Mouse (Mus musculus) liver, postnatal 0 days (tissue): ENCODE data around the gene Clmn. TPM values are rescaled to one million over a fixed set of nuclear protein-coding genes. Genes with fewer than 3 reads are reported as not detected.

ENCODE experiments used
- ATAC-seq: fragments of 200-750 bp; cut with Nextera tagmentation; 2 replicates; pipeline ENCODE4 v1.8.0; 2017; ENCODE audit warnings: mild to moderate bottlenecking, moderate library complexity
- DNase-seq: peaks from one replicate; pipeline ENCODE4 v3.0.0-alpha.2; 2016
- H3K27ac ChIP-seq: fragments of 300-500 bp; sonication (generic); 2 replicates; pipeline ENCODE4 v1.5.1; 2014; ENCODE audit warnings: antibody characterized with exemption, moderate library complexity, mild to moderate bottlenecking, low read depth
- H3K27me3 ChIP-seq: fragments of 300-500 bp; sonication (generic); 2 replicates; pipeline ENCODE4 v1.6.1; 2014; ENCODE audit warnings: low read length, control low read depth, mixed read lengths; ENCODE audit not compliant: insufficient read depth
- H3K36me3 ChIP-seq: fragments of 300-500 bp; sonication (generic); replicated peaks from 2 replicates; pipeline ENCODE4 v1.6.1; 2014; ENCODE audit warnings: mild to moderate bottlenecking, control low read depth, low read length, moderate library complexity, mixed read lengths; ENCODE audit not compliant: insufficient read depth
- H3K4me1 ChIP-seq: fragments of 300-500 bp; sonication (generic); 2 replicates; pipeline ENCODE4 v1.6.1; 2014; ENCODE audit warnings: antibody characterized with exemption, mild to moderate bottlenecking, control low read depth; ENCODE audit not compliant: insufficient read depth
- H3K4me2 ChIP-seq: fragments of 300-500 bp; sonication (generic); 2 replicates; pipeline ENCODE4 v1.6.1; 2014; ENCODE audit warnings: low read depth, mild to moderate bottlenecking, low read length, moderate library complexity, mixed read lengths
- H3K4me3 ChIP-seq: fragments of 300-500 bp; sonication (generic); 2 replicates; pipeline ENCODE4 v1.5.1; 2014; ENCODE audit warnings: low read depth, low read length
- H3K9ac ChIP-seq: fragments of 300-500 bp; sonication (generic); replicated peaks from 2 replicates; pipeline ENCODE4 v1.6.1; 2014; ENCODE audit warnings: mild to moderate bottlenecking, moderate library complexity
- H3K9me3 ChIP-seq: fragments of 300-500 bp; sonication (generic); 2 replicates; pipeline ENCODE4 v1.6.1; 2016; ENCODE audit warnings: mild to moderate bottlenecking, control low read depth, low read length, mixed read lengths
- CTCF ChIP-seq: sonication (generic); IDR thresholded peaks from 2 replicates; pipeline ENCODE4 v1.5.1; 2016; ENCODE audit warnings: antibody characterized with exemption, low read depth
- EP300 ChIP-seq: IDR thresholded peaks from 2 replicates; pipeline ENCODE4 v1.6.1; 2016; ENCODE audit warnings: antibody characterized with exemption, low read depth, mild to moderate bottlenecking
- WGBS: fragments of 180-500 bp; shearing (Covaris S2); extraction: QIAGEN DNeasy Blood & Tissue Kit; methylation state at CpG from one replicate; pipeline ENCODE4 v1.1.7; 2014; ENCODE audit not compliant: insufficient replicate concordance; 5-methylcytosine and 5-hydroxymethylcytosine counted together
- polyA plus RNA-seq: library from polyadenylated mRNA; unstranded; fragments of >200 nt; fragmentation: Nextera tagmentation; extraction: Ambion mirVana; gene quantifications from 2 replicates; pipeline ENCODE4 v1.2.1, GENCODE M21; 2015

Clmn gene
- polyA plus RNA-seq, 1 experiment from 2014 or later = 1.9 TPM

DNA sequence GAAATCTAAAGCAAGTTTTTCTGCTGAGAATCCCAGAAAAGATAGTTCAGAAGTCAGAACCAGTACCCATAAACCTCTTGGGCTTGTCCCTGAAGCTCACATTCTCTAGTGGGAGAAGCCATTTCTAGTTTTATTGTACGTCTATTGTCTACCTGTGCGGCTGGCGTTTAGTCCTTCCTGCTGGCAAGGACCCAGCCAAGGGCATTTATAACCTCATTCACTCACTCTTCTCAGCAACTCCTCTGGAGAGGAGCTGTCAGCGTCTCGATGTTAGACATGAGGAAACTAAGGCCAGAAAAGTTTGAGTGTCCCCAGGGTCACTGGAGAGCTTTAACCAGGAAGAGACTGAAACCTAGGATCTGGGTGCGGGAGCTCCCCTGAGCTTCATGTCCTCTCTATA lies 7.1 kb upstream of the Clmn start:
- no peak for DNase-seq
- TF ChIP-seq EP300 = no peak
- no peak for TF ChIP-seq CTCF
- WGBS = 77% methylated on average over 6 of the region's 6 CpGs

DNA sequence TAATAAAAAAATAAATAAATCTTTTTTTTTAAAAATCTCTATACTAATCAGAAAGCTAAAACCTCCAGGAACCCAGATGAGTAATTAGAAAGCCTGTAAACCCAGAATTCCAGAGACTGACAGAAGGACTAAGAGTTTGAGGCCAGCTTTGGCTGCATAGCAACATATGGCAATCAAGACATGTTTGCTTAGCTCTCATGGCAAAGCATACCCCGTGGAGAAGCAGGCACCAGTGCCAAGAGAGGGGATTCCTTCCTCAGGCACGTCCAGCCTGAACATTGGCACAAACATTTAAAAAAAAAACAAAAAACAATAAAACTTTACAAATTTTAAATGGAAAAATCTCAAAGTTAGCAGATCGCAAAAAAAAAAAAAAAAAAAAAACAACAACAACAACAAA lies 4.9 kb upstream of the Clmn start:
- Histone ChIP-seq H3K27ac (no peak overlapping the region), H3K4me3 (no peak overlapping the region), H3K4me2 (no peak overlapping the region), H3K4me1 (no peaks in the 10 kb centered on the region), H3K36me3 (no peaks in the 10 kb centered on the region), H3K9me3 (no peaks in the 10 kb centered on the region), H3K27me3 (peaks cover 10% of the 10 kb centered on the region), H3K9ac (no peak overlapping the region)
- no peak for ATAC-seq
- DNase-seq = no peak
- TF ChIP-seq EP300 = no peak
- 66% methylated on average over 3 of the region's 3 CpGs for WGBS

More for the DNA sequence above, 7.1 kb upstream of the Clmn start:
- H3K4me3 ChIP-seq = no peak overlapping the region
- H3K27me3 ChIP-seq = no peaks in the 10 kb centered on the region
- no peaks in the 10 kb centered on the region for H3K9me3 ChIP-seq
- no peak overlapping the region for H3K9ac ChIP-seq
- no peaks in the 10 kb centered on the region for H3K4me1 ChIP-seq
- no peak overlapping the region for H3K27ac ChIP-seq
- no peak for ATAC-seq
- H3K36me3 ChIP-seq = no peaks in the 10 kb centered on the region
- H3K4me2 ChIP-seq = no peak overlapping the region

DNA sequence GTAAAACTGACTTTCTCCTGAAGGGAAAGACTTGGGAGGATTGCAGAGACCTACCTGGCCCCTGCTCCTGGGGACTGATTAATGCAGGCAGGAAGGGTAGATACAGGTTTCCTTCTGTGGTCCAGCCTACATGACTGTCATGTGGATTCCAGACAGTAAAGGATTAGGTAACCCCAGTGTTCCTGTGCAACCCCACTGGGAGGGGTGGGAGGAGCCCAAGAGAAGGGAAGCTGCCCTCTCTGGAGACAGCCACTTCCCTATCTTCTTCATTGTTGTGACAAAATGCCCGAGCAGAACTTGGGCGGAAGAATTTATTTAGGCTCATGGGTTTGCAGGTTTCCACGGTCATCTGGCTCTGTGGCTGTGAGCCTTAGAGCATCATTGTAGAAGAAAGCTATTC lies 3.6 kb upstream of the Clmn start:
- ATAC-seq (no peak), DNase-seq (no peak)
- 54% methylated on average over 3 of the region's 3 CpGs for WGBS
- Histone ChIP-seq H3K9me3 (no peaks in the 10 kb centered on the region), H3K4me1 (no peaks in the 10 kb centered on the region), H3K27me3 (peaks cover 19% of the 10 kb centered on the region), H3K9ac (no peak overlapping the region), H3K4me3 (no peak overlapping the region), H3K36me3 (no peaks in the 10 kb centered on the region), H3K4me2 (no peak overlapping the region), H3K27ac (no peak overlapping the region)
- no peak for TF ChIP-seq EP300
- no peak for TF ChIP-seq CTCF

DNA sequence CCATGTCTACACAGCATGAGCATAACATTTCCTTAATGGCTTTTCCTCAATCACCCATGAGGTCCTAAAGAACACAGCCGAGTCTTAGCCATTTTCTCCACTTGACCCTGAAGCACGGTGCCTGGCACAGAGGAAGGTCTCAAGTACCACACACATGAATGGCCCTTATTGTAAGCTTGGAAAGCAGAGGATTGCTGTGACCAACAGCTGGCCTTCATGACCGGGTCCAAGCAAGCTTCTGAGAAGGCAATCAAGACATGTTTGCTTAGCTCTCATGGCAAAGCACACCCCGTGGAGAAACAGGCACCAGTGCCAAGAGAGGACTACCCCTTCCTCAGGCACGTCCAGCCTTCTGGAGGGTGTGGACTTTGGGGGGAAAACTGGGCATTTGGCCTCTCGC lies 3.0 kb upstream of the Clmn start:
- peaks cover 20% of the 10 kb centered on the region for H3K27me3 ChIP-seq
- TF ChIP-seq EP300 = no peak
- TF ChIP-seq CTCF = no peak
- H3K4me2 ChIP-seq = no peak overlapping the region
- no peaks in the 10 kb centered on the region for H3K36me3 ChIP-seq
- no peak for DNase-seq
- WGBS = 74% methylated on average over 6 of the region's 6 CpGs
- no peaks in the 10 kb centered on the region for H3K9me3 ChIP-seq
- H3K4me1 ChIP-seq = no peaks in the 10 kb centered on the region
- no peak overlapping the region for H3K27ac ChIP-seq
- no peak overlapping the region for H3K4me3 ChIP-seq
- no peak for ATAC-seq
- H3K9ac ChIP-seq = no peak overlapping the region

DNA sequence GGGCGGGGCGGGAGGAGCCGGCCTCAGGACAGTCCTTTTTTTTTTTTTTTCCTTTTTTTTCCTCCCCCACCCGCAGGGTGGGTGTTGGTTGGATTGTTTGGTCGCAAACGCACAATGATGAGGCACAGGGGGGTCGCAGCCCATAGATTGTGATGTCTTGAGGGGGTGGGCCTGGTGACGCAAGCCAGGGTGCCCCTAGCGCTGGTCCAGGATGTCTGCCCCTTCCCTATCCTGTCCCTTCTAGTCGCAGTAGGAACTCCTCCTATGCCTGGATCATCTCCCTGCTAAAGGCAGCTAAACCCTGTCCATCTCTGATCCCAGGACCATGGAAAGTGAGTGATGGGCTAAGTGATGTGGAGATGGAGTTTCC lies 275 bp upstream of the Clmn start:
- H3K36me3 ChIP-seq = no peaks in the 10 kb centered on the region
- H3K27me3 ChIP-seq = peaks cover 20% of the 10 kb centered on the region
- no peak for DNase-seq
- no peak for ATAC-seq
- no peak overlapping the region for H3K27ac ChIP-seq
- H3K4me3 ChIP-seq = peak overlapping the region; percentile 64; the same call in 1 of the 2 replicates
- TF ChIP-seq EP300 = no peak
- TF ChIP-seq CTCF = no peak
- H3K9me3 ChIP-seq = no peaks in the 10 kb centered on the region
- no peaks in the 10 kb centered on the region; the same call in 1 of the 2 replicates for H3K4me1 ChIP-seq
- 13% methylated on average over 6 of the region's 10 CpGs for WGBS
- H3K9ac ChIP-seq = peak overlapping the region; percentile 72; the same call in 1 of the 2 replicates
- H3K4me2 ChIP-seq = peak overlapping the region; percentile 76

DNA sequence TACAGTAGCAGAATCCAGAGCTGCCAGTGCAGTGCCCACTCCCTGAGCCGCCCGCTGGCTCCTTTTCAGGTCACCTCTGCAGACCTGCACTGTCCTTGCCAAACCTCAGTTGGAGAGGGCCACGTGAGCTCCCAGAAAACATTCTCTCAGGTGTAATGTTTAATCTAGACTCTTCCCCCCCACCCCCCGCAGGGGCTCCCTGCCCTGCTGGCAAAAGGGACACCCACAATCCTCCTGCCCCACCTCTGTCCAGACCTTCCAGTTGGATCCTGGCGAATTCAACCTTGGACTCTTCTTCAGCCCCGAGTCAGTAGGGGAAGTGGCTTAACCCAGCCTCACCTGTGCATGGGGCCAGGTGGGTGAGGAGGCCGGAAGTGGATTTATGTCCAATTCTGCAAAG lies 1.2 kb downstream of the Clmn start:
- no peak overlapping the region for H3K9ac ChIP-seq
- no peaks in the 10 kb centered on the region; the same call in 1 of the 2 replicates for H3K4me1 ChIP-seq
- H3K36me3 ChIP-seq = no peaks in the 10 kb centered on the region
- DNase-seq = peak; percentile 70
- H3K9me3 ChIP-seq = no peaks in the 10 kb centered on the region
- no peak overlapping the region; the same call in 1 of the 2 replicates for H3K4me3 ChIP-seq
- H3K27me3 ChIP-seq = peaks cover 20% of the 10 kb centered on the region
- peak; percentile 46; the same call in 1 of the 2 replicates for TF ChIP-seq EP300
- no peak for TF ChIP-seq CTCF
- H3K4me2 ChIP-seq = peak overlapping the region; percentile 76
- peak overlapping the region; percentile 76 for H3K27ac ChIP-seq
- WGBS = 56% methylated on average over 7 of the region's 7 CpGs
- peak; percentile 91 for ATAC-seq

DNA sequence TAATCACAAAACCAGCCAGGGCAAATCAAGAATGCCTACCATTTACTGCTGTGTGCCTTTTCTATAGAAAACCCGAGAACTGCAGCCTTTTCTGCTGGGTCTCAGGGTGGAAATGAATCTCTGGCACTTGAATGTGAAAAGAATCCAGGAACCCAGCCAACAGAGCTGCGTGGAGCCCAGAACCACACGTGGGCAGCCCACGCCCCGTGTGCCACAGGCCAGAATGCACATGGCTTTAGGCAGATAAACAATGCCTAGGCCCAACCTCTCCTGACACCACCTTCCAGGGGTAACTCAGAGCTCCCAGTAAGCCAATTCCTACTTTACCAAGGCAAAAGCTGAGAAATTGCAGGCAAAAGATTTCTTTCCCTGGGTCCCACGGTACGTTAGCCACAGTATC lies 5.7 kb downstream of the Clmn start:
- H3K4me1 ChIP-seq = peaks cover 6% of the 10 kb centered on the region
- H3K4me3 ChIP-seq = no peak overlapping the region
- H3K36me3 ChIP-seq = no peaks in the 10 kb centered on the region
- no peak overlapping the region for H3K27ac ChIP-seq
- TF ChIP-seq CTCF = no peak
- TF ChIP-seq EP300 = no peak
- no peak overlapping the region for H3K9ac ChIP-seq
- ATAC-seq = no peak
- 71% methylated on average over 7 of the region's 7 CpGs for WGBS
- DNase-seq = no peak
- no peaks in the 10 kb centered on the region for H3K9me3 ChIP-seq
- H3K4me2 ChIP-seq = no peak overlapping the region
- peaks cover 6% of the 10 kb centered on the region; the same call in 1 of the 2 replicates for H3K27me3 ChIP-seq
